ENCODE assay signal across 8 mouse cellular contexts in genomic region chr11:60536180-60536858, GRCm38 (mm10). TPM values are rescaled to one million over a fixed set of nuclear protein-coding genes. Genes with fewer than 3 reads are reported as not detected.
DNase-seq lines count a peak whose midpoint lies in the region; TF ChIP-seq lines count a peak whose summit lies in the region.

Alkbh5 (plus strand) TSS chr11:60536381.

- no peak for TF ChIP-seq CTCF in spleen, adult 2 months (IDR thresholded peaks at IDR 0.05; ENCODE audit: extremely low read depth, insufficient read depth, insufficient read length, insufficient replicate concordance)

- H3K27me3 ChIP-seq in spleen, adult 2 months (ENCODE audit: control insufficient read depth, insufficient read depth, low read length) = no peaks in the 10 kb centered on the region
- no peaks in the 10 kb centered on the region for H3K27me3 ChIP-seq in hindbrain, embryonic 10.5 days (ENCODE audit: insufficient read depth, poor library complexity, severe bottlenecking)

- TF ChIP-seq POLR2A in spleen, adult 2 months (IDR thresholded peaks at IDR 0.05; ENCODE audit: low read depth, low read length) = no peak

- WGBS in spleen, adult 2 months = 45% methylated on average over 9 of the region's 9 CpGs
- 21% methylated on average over 9 of the region's 9 CpGs for WGBS in hindbrain, embryonic 10.5 days

- H3K27ac ChIP-seq in spleen, adult 2 months (ENCODE audit: insufficient read depth, low read length) = peak within 1 kb of the TSS; percentile 98
- H3K27ac ChIP-seq in hindbrain, embryonic 10.5 days = peak within 1 kb of the TSS; percentile 99

- DNase-seq in spleen, adult 2 months (ENCODE audit: low read depth in 1 of 2, low spot score in 2 of 2) = no peak
- DNase-seq in spleen, adult 18-20 months = no peak
- DNase-seq in cerebellum, adult 9-11 months = peak; percentile 58
- DNase-seq in frontal cortex, postnatal 10 days (ENCODE audit: low spot score in 2 of 2) = peak; percentile 23 to 24
- DNase-seq in hindbrain, embryonic 10.5 days (ENCODE audit: low spot score) = peak; percentile 36
- DNase-seq in layer of hippocampus, postnatal 25 days (ENCODE audit: extremely low spot score in 1 of 2, low spot score in 1 of 2) = peak; percentile 25 to 33
- DNase-seq in lung, postnatal 10 days = peak; percentile 39
- DNase-seq in retina, postnatal 7 days (ENCODE audit: low read depth, low spot score) = peak; percentile 2

- no peaks in the 10 kb centered on the region for H3K36me3 ChIP-seq in spleen, adult 2 months (ENCODE audit: control insufficient read depth, insufficient read depth, low read length)
- peaks cover 18% of the 10 kb centered on the region; the same call in 1 of the 2 replicates for H3K36me3 ChIP-seq in hindbrain, embryonic 10.5 days

- no peaks in the 10 kb centered on the region for H3K9me3 ChIP-seq in hindbrain, embryonic 10.5 days

- peaks cover 5% of the 10 kb centered on the region; the same call in 1 of the 2 replicates for H3K4me1 ChIP-seq in spleen, adult 2 months (ENCODE audit: control insufficient read depth, insufficient read depth, insufficient read length)
- peaks cover 27% of the 10 kb centered on the region for H3K4me1 ChIP-seq in hindbrain, embryonic 10.5 days (replicated peaks)

- peak within 1 kb of the TSS; percentile 98 for H3K4me3 ChIP-seq in spleen, adult 2 months (ENCODE audit: extremely low read depth, insufficient read depth, insufficient read length)
- peak within 1 kb of the TSS; percentile 72 for H3K4me3 ChIP-seq in hindbrain, embryonic 10.5 days

RNA-seq across cellular contexts. Expression of gene Alkbh5, which starts in this region (rescaled TPM):
- 15.0 and 16.9 TPM in 2 replicates for polyA plus RNA-seq in spleen, adult 2 months (2012; rRNA removed)
- polyA plus RNA-seq in hindbrain, embryonic 10.5 days (2016; fragmentation: Nextera tagmentation; extraction: Ambion mirVana) = 31.9 and 33.8 TPM in 2 replicates
- 10 to 100 TPM; 49.7 to 54.1 TPM for total RNA-seq in layer of hippocampus, postnatal 25 days (2021)

Comparison
In these comparisons a context has a peak if more than half of its experiments do, and no peak if none do; other contexts are left out.
1. DNase-seq: peak in cerebellum, adult 9-11 months (single experiment), frontal cortex, postnatal 10 days (2 of 2), hindbrain, embryonic 10.5 days (single experiment), layer of hippocampus, postnatal 25 days (2 of 2), lung, postnatal 10 days (single experiment) and retina, postnatal 7 days (single experiment); none in spleen, adult 2 months (0 of 2) and spleen, adult 18-20 months (0 of 2).